Mouse (Mus musculus): Measurements from ENCODE around the gene Zyg11b.

Gene Zyg11b

DNA sequence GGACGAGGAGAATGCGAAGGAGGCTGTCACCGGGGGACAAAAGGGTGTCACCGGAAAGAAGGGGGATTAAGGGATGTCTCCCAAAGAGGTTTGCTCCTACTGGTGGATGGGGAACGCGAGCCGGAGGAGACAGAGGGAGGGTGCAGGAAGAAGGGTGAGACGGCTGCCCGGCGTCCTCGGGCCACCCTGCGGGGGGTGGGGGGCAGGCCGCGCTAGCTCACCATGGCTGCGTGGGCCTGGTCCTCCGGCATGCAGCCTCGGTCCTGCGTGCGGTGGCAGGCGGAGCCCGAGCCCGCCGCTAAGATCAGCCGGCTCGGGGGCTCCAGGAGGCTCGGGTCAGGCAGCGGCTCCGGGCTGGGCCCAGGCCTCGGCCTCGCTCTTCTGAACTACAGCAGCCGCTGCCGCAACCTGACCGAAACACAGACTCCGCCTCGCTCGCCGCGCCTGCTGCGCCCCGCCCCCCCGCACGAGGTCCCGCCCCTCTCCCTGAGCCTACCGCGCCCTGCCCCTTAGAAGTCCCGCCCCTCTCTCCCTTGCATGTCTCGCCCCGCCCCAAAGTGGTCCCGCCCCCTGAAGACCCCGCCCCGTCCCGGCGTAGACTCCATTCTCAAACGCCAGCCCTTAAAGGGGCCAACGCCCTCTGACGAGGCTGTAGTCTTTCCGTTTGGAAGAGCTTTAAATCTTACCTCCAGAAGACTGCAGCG is at the start of gene Zyg11b:
Gene Zyg11b (minus strand): TSS at position 427 of the 704 bp plus-strand sequence.
- peak; percentile 85 for DNase-seq (ENCODE audit: low read depth, low spot score)

DNA sequence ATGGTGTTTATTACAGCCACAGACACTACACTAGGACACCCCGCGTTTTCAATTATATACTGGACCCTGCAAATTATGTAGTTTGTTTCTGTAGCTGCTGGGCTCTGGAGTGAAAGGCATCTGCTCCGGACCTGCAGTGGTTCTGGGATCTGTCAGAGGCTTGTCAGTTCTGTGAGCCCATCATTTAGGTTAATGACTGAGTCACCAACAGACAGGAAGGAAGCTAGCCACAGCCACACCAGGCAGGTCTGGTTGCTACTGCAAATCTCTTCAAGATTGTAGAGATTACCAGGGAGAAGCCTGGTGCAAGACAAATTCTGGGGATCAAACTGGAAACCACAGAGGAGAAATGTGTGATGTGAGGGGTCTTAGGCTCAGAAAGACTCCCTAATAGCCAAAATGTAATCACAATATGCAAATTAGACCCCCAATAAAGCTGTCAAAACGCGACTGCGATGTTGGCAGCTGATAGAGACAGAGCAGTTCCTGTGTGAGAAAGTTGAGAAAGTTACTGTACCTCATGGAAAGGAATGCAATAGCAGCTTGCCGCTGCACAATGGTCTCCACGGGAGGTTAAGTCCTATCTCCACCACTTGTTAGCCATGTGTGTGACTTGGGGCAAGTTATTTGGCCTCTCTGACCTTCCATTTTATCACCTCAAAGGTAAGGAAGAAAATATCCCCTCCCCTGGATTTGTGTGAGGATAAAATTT is 49.1 kb upstream of the Zyg11b start:
- no peak for DNase-seq (ENCODE audit: low read depth, low spot score)

DNA sequence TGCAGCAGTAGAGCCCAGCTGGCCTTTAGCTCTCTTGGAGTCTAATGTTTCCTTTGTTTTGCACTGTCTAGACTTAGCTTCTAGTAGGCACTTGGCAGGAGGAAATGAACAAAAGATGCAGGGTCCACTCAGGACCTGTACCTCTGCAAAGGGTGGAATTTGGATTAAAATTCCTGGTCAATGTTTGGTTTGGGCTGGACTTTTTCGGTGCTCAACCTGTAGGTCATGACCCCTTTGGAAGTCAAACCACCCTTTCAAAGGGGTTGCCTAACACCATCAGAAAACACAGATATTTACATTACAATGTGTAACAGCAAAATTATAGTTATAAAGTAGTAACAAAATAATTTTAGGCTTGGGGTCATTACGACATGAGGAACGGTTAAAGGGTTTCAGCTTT is 48.2 kb upstream of the Zyg11b start:
- DNase-seq (ENCODE audit: low read depth, low spot score), result no peak

- DNase-seq (ENCODE audit: low read depth, low spot score), result no peak
These were observed 47.5 kb upstream of the Zyg11b start for GRCm38 (mm10) chr4:108348256-108348875.

DNA sequence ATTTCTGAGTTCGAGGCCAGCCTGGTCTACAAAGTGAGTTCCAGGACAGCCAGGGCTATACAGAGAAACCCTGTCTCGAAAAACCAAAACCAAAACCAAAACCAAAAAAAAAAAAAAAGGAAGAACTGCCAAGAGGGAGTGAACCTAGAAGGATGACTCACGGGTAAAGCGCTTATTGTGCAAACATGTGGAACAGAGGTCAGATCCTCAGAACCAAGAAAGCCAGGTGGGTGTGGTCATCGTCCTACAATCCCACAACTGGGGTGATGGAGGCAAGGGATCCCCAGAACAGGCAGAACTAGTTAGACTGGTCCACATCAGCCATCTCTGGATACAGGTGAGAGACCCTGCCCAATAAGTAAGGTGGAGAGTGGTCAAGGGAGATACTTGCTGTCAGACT is 46.2 kb upstream of the Zyg11b start:
- DNase-seq (ENCODE audit: low read depth, low spot score), result no peak

GRCm38 (mm10) chr4:108345826-108346225 is 44.9 kb upstream of the Zyg11b start:
- no peak for DNase-seq (ENCODE audit: low read depth, low spot score)

GRCm38 (mm10) chr4:108344631-108345083 is 43.8 kb upstream of the Zyg11b start:
- no peak for DNase-seq (ENCODE audit: low read depth, low spot score)

DNA sequence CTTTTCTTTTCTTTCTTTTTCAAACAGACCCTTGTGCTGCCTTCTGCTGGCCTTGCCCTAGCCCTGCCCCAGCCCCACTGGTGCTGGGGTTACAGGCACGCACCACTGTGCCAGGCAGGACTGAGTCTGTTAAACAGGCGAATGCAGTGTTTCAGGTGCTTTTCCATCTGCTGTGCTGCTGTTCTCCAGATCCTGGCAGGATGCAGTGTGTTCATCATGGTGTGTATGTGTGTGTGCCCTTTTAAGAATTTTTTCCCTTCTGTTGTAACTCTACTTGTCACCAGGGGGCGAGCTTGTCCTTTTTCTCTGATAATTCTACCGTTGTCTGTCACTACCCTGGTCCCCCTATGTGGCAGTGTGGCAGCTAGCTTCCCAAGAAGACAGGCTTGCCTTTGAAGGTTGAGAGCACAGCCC is 38.4 kb upstream of the Zyg11b start:
- peak; percentile 59 for DNase-seq (ENCODE audit: low read depth, low spot score)

DNA sequence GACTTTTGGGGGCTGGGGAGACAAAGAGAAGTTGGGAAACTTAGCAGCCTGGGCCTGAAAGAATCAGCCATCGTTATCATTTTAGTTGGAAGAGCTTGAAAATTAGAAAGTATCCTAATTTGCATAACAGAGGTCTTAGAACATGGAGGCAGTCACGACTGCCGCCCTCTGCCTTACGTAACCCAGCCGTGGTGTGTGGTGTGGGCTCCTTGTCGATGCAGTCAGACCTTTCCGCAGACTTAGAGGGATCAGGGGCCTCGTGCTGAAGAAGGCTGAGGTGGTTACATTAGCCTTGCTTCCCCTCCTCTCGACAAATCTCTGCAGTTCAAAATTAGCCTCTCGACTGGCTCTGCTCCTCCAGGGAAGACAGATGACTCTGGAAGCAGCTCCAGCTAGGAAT is 37.9 kb upstream of the Zyg11b start:
- no peak for DNase-seq (ENCODE audit: low read depth, low spot score)

DNA sequence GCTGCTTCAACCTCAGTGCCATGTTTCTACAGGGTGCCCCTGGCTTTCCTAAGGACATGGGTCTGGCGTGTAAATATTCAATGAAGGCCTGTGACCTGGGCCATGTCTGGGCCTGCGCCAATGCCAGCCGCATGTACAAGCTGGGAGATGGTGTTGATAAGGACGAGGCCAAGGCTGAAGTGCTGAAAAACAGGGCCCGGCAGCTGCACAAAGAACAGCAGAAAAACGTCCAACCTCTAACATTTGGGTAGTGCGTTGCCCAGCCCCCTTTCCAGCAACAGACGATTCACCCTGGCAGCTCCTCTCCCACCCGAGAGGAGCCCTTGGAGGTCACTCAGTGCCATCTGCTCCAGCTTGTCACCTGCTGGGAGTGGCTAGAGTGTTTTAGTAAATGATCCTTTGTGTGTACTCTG is 37.4 kb upstream of the Zyg11b start:
- DNase-seq (ENCODE audit: low read depth, low spot score), result no peak

- DNase-seq (ENCODE audit: low read depth, low spot score), result no peak
These were observed 36.9 kb upstream of the Zyg11b start for GRCm38 (mm10) chr4:108337817-108338216.

GRCm38 (mm10) chr4:108336765-108337164 is 35.9 kb upstream of the Zyg11b start:
- DNase-seq (ENCODE audit: low read depth, low spot score), result no peak

GRCm38 (mm10) chr4:108335413-108335812 is 34.5 kb upstream of the Zyg11b start:
- DNase-seq (ENCODE audit: low read depth, low spot score), result no peak

- no peak for DNase-seq (ENCODE audit: low read depth, low spot score)
These were observed 31.1 kb upstream of the Zyg11b start for GRCm38 (mm10) chr4:108332041-108332440.

GRCm38 (mm10) chr4:108329840-108330239 is 28.9 kb upstream of the Zyg11b start:
- DNase-seq (ENCODE audit: low read depth, low spot score), result no peak

DNA sequence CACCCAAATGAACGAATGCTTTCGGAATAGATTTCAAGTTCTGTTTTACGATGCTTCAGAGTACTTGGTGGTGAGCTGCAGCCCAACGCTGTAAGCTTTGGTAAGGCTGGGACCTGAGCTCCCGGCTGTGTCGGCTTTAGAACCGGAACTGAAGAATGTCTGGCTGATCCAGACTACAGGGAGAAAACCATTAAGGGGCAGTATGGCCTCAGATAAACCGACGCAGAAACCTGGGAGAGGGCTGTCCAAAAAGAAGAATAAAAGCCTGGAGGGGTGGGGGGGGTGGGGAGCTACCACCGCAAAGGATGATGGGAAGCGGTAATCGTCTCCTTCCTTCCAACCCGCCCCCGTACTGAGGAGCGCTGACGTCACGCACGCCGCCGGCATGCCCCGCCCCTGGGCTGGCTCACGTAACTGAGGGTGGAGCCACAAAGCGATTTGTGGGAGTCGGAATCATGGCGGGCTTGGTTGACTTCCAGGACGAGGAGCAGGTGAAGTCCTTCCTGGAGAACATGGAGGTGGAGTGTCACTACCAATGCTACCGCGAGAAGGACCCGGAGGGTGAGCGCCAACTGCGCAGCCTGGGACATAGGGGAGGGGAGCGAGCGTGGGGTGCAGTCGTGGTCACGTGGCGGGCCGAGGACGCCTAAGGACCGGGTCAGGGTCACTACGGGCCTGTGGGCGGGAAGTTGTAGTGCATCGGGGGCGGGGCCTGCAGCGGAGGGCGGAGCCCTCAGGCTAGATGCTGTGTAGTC is 27.0 kb upstream of the Zyg11b start, which contains the start of gene Coa7:
Gene Coa7 (plus strand): TSS at position 411 of the 755 bp plus-strand sequence.
- peak; percentile 94 for DNase-seq (ENCODE audit: low read depth, low spot score)

DNA sequence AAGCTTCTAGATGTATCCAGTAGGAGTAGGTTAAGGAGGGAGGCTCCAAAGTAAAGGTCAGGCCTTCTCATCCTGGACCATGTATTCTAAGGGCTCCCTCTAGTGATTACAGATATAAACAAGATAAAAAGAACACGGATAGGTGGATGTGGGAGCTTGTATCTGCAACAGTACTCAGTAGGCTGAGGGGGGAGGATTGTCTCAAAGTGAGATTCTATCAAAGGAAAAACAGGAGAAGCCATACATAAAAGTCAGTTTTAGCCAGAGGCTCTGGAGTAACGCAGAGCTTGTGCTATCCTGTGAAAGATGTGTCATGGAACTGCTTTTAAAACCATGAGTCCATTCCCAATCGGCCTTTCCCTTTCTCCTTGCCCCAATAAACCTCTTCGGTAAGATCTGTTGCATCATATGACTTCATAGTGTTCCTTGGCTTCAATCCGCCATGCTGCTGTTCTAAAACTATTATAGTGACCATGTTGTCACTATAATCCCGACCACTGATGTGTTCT is 26.2 kb upstream of the Zyg11b start:
- peak; percentile 50 for DNase-seq (ENCODE audit: low read depth, low spot score)

GRCm38 (mm10) chr4:108323588-108323987 is 22.7 kb upstream of the Zyg11b start:
- no peak for DNase-seq (ENCODE audit: low read depth, low spot score)

GRCm38 (mm10) chr4:108320627-108321380 is 19.9 kb upstream of the Zyg11b start:
- DNase-seq (ENCODE audit: low read depth, low spot score), result no peak

DNA sequence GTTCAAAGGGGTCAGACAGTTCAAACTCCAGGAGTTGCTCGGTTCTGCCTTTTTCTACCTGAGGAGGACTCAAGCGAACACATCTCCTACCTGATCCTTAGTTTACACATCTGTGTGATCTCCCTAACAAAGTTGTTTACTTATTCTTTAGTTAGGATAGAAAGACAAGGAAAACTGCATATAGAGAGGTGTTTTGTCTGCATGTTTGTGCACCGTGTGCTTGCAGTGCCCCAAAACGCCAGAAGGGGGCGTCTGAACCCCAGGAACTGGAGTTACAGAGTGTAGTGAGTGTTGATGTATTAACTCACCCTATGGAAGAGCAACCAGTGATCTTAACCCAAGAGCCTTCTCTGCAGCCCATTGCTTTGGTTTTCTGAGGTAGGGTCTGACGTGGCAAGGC is 18.9 kb upstream of the Zyg11b start:
- no peak for DNase-seq (ENCODE audit: low read depth, low spot score)
